Mouse (Mus musculus) C2C12 (cell line): ENCODE data around the gene Gm20388. TPM values are rescaled to one million over a fixed set of nuclear protein-coding genes. Genes with fewer than 3 reads are reported as not detected.
A peak's percentile ranks its signal among the peaks of the same experiment; 100 is the strongest.

Source experiments
- H3K27me3 ChIP-seq: one replicate; pipeline ENCODE4 v1.6.1; 2011; ENCODE audit not compliant: control insufficient read depth, insufficient read depth, insufficient read length
- H3K36me3 ChIP-seq: one replicate; pipeline ENCODE4 v1.6.1; 2011; ENCODE audit not compliant: control insufficient read depth, insufficient read depth
- H3K4me3 ChIP-seq: one replicate; pipeline ENCODE4 v1.5.1; 2011; ENCODE audit warnings: mild to moderate bottlenecking, control low read depth; ENCODE audit not compliant: poor library complexity, insufficient read depth, severe bottlenecking
- H3K79me2 ChIP-seq: one replicate; pipeline ENCODE4 v1.6.1; 2011; ENCODE audit not compliant: control insufficient read depth, insufficient read depth
- H3K79me3 ChIP-seq: one replicate; pipeline ENCODE4 v1.6.1; 2011; ENCODE audit warnings: low read depth, control low read depth
- H3ac ChIP-seq: one replicate; pipeline ENCODE3; 2011; ENCODE audit warnings: low read depth; ENCODE audit not compliant: control insufficient read depth, insufficient read length
- CEBPB ChIP-seq: IDR thresholded peaks from one replicate; pipeline ENCODE4 v1.6.1; 2011; ENCODE audit warnings: low read depth, mild to moderate bottlenecking, control low read depth, moderate library complexity
- CTCF ChIP-seq: IDR thresholded peaks from one replicate; pipeline ENCODE4 v1.5.1; 2011; ENCODE audit not compliant: control insufficient read depth, insufficient read depth, insufficient read length
- FOSL1 ChIP-seq: IDR thresholded peaks from one replicate; pipeline ENCODE4 v1.8.0; 2011; ENCODE audit warnings: mild to moderate bottlenecking, low read length; ENCODE audit not compliant: poor library complexity, insufficient read depth, severe bottlenecking
- MAX ChIP-seq: IDR thresholded peaks from one replicate; pipeline ENCODE4 v1.6.1; 2011; ENCODE audit warnings: mild to moderate bottlenecking, control low read depth
- MYOD1 ChIP-seq: IDR thresholded peaks from one replicate; pipeline ENCODE4 v1.6.1; 2011; ENCODE audit warnings: low read depth; ENCODE audit not compliant: control insufficient read depth, insufficient read length
- MYOG ChIP-seq: IDR thresholded peaks from one replicate; pipeline ENCODE4 v1.6.1; 2011; ENCODE audit not compliant: control insufficient read depth, insufficient read length; ENCODE audit errors: extremely low read depth
- USF1 ChIP-seq: IDR thresholded peaks from one replicate; pipeline ENCODE4 v1.6.1; 2011; ENCODE audit warnings: low read depth, mild to moderate bottlenecking, control low read depth, moderate library complexity
- polyA plus RNA-seq: library from polyadenylated mRNA; unstranded; fragments of >200 nt; fragmentation: generic; extraction: Trizol; gene quantifications from one replicate; pipeline ENCODE4 v1.2.1, GENCODE M21; 2012; ENCODE audit warnings: missing spikeins

Gm20388 gene
- polyA plus RNA-seq, 1 experiment = 15.0 TPM

GRCm38 (mm10) chr8:120403606-120404269 lies 493.1 kb downstream of the Gm20388 start:
- Histone ChIP-seq H3K79me2 (no peaks in the 10 kb centered on the region), H3K79me3 (no peaks in the 10 kb centered on the region), H3K27me3 (no peaks in the 10 kb centered on the region), H3K36me3 (no peaks in the 10 kb centered on the region), H3K4me3 (no peak overlapping the region), H3ac (no peak overlapping the region)
- TF ChIP-seq MYOD1 = no peak
- no peak for TF ChIP-seq CTCF
- TF ChIP-seq CEBPB = no peak
- no peak for TF ChIP-seq USF1
- no peak for TF ChIP-seq MAX
- no peak for TF ChIP-seq FOSL1
- no peak for TF ChIP-seq MYOG

- TF ChIP-seq FOSL1 (no peak), USF1 (no peak), MAX (no peak), MYOD1 (no peak), CEBPB (no peak), CTCF (no peak), MYOG (no peak)
- no peaks in the 10 kb centered on the region for H3K27me3 ChIP-seq
- no peak overlapping the region for H3ac ChIP-seq
- H3K79me3 ChIP-seq = no peaks in the 10 kb centered on the region
- no peak overlapping the region for H3K4me3 ChIP-seq
- no peaks in the 10 kb centered on the region for H3K79me2 ChIP-seq
- H3K36me3 ChIP-seq = no peaks in the 10 kb centered on the region
Measured at GRCm38 (mm10) chr8:120404609-120405036, 494.0 kb downstream of the Gm20388 start.

- Histone ChIP-seq H3K79me3 (no peaks in the 10 kb centered on the region), H3K79me2 (no peaks in the 10 kb centered on the region), H3K27me3 (no peaks in the 10 kb centered on the region), H3K4me3 (no peak overlapping the region), H3K36me3 (no peaks in the 10 kb centered on the region), H3ac (no peak overlapping the region)
- TF ChIP-seq USF1 = no peak
- TF ChIP-seq MYOG = no peak
- no peak for TF ChIP-seq CTCF
- TF ChIP-seq MAX = no peak
- TF ChIP-seq MYOD1 = no peak
- no peak for TF ChIP-seq CEBPB
- TF ChIP-seq FOSL1 = no peak
Measured at GRCm38 (mm10) chr8:120406008-120406632, 495.5 kb downstream of the Gm20388 start.

GRCm38 (mm10) chr8:120407701-120408240 lies 497.1 kb downstream of the Gm20388 start:
- Histone ChIP-seq H3ac (no peak overlapping the region), H3K36me3 (no peaks in the 10 kb centered on the region), H3K79me2 (no peaks in the 10 kb centered on the region), H3K27me3 (no peaks in the 10 kb centered on the region), H3K79me3 (no peaks in the 10 kb centered on the region), H3K4me3 (no peak overlapping the region)
- TF ChIP-seq CTCF (peak; percentile 85), MYOD1 (no peak), MAX (no peak)

GRCm38 (mm10) chr8:120408241-120409215 lies 497.9 kb downstream of the Gm20388 start:
- H3K36me3 ChIP-seq = no peaks in the 10 kb centered on the region
- H3ac ChIP-seq = no peak overlapping the region
- TF ChIP-seq FOSL1 (no peak), MYOD1 (no peak), CEBPB (no peak), USF1 (no peak), MYOG (no peak), CTCF (no peak), MAX (no peak)
- no peaks in the 10 kb centered on the region for H3K79me3 ChIP-seq
- no peaks in the 10 kb centered on the region for H3K79me2 ChIP-seq
- no peak overlapping the region for H3K4me3 ChIP-seq
- H3K27me3 ChIP-seq = no peaks in the 10 kb centered on the region
